Mouse (Mus musculus): ENCODE results near the gene Hist1h2bf. TPM values are rescaled to one million over a fixed set of nuclear protein-coding genes. Genes with fewer than 3 reads are reported as not detected.

Hist1h2bf gene
- polyA plus RNA-seq, 1 experiment from 2014 or later, result not detected

Other genes starting within 250 kb of the Hist1h2bf start
- 10.4 TPM for gene Zfp322a, start 205.0 kb downstream of the Hist1h2bf start, polyA plus RNA-seq (2017; shearing (Covaris generic))
- 18.0 TPM for gene Abt1, start 150.3 kb downstream of the Hist1h2bf start, polyA plus RNA-seq (2017; shearing (Covaris generic))
- gene Btn1a1, start 108.3 kb downstream of the Hist1h2bf start, polyA plus RNA-seq (2017; shearing (Covaris generic)), result not detected
- not detected for gene Btn2a2, start 85.3 kb downstream of the Hist1h2bf start, polyA plus RNA-seq (2017; shearing (Covaris generic))
- 6.2 TPM for gene Hist1h4h, start 43.1 kb downstream of the Hist1h2bf start, polyA plus RNA-seq (2017; shearing (Covaris generic))
- not detected for gene Hist1h2af, start 40.3 kb downstream of the Hist1h2bf start, polyA plus RNA-seq (2017; shearing (Covaris generic))
- not detected for gene Hist1h3g, start 38.8 kb downstream of the Hist1h2bf start, polyA plus RNA-seq (2017; shearing (Covaris generic))
- 0.42 TPM for gene Hist1h2bh, start 30.8 kb downstream of the Hist1h2bf start, polyA plus RNA-seq (2017; shearing (Covaris generic))
- 1.5 TPM for gene Hist1h3f, start 30.1 kb downstream of the Hist1h2bf start, polyA plus RNA-seq (2017; shearing (Covaris generic))
- not detected for gene Hist1h4f, start 22.5 kb downstream of the Hist1h2bf start, polyA plus RNA-seq (2017; shearing (Covaris generic))
- gene Hist1h1d, start 20.9 kb downstream of the Hist1h2bf start, polyA plus RNA-seq (2017; shearing (Covaris generic)), result 0.37 TPM
- 5.2 TPM for gene Hist1h3e, start 11.8 kb downstream of the Hist1h2bf start, polyA plus RNA-seq (2017; shearing (Covaris generic))
- 1.9 TPM for gene Hist1h2ae, start 3.0 kb downstream of the Hist1h2bf start, polyA plus RNA-seq (2017; shearing (Covaris generic))
- gene Hist1h2bg, start 2.8 kb downstream of the Hist1h2bf start, polyA plus RNA-seq (2017; shearing (Covaris generic)), result 1.2 TPM
- not detected for gene Hist1h2ad, start 185 bp upstream of the Hist1h2bf start, polyA plus RNA-seq (2017; shearing (Covaris generic))
- gene Hist1h3d, start 1.6 kb upstream of the Hist1h2bf start, polyA plus RNA-seq (2017; shearing (Covaris generic)), result 0.40 TPM
- gene Hist1h4d, start 7.4 kb upstream of the Hist1h2bf start, polyA plus RNA-seq (2017; shearing (Covaris generic)), result 19.6 TPM
- 1.4 TPM for gene Hist1h2be, start 46.9 kb upstream of the Hist1h2bf start, polyA plus RNA-seq (2017; shearing (Covaris generic))
- gene Hist1h1e, start 48.4 kb upstream of the Hist1h2bf start, polyA plus RNA-seq (2017; shearing (Covaris generic)), result 7.9 TPM
- gene Hist1h2ac, start 109.8 kb upstream of the Hist1h2bf start, polyA plus RNA-seq (2017; shearing (Covaris generic)), result 2.4 TPM
- gene Hist1h2bc, start 110.0 kb upstream of the Hist1h2bf start, polyA plus RNA-seq (2017; shearing (Covaris generic)), result 9.8 TPM
- gene Hist1h1t, start 121.6 kb upstream of the Hist1h2bf start, polyA plus RNA-seq (2017; shearing (Covaris generic)), result not detected
- gene Hist1h4c, start 124.3 kb upstream of the Hist1h2bf start, polyA plus RNA-seq (2017; shearing (Covaris generic)), result 9.2 TPM
- gene Hfe, start 136.7 kb upstream of the Hist1h2bf start, polyA plus RNA-seq (2017; shearing (Covaris generic)), result not detected
- gene Hist1h1c, start 164.6 kb upstream of the Hist1h2bf start, polyA plus RNA-seq (2017; shearing (Covaris generic)), result 41.7 TPM
- gene Hist1h3c, start 171.4 kb upstream of the Hist1h2bf start, polyA plus RNA-seq (2017; shearing (Covaris generic)), result not detected
- gene Hist1h2bb, start 172.5 kb upstream of the Hist1h2bf start, polyA plus RNA-seq (2017; shearing (Covaris generic)), result not detected
- 1.9 TPM for gene Hist1h2ab, start 176.9 kb upstream of the Hist1h2bf start, polyA plus RNA-seq (2017; shearing (Covaris generic))
- gene Hist1h3b, start 178.1 kb upstream of the Hist1h2bf start, polyA plus RNA-seq (2017; shearing (Covaris generic)), result not detected
- 7.2 TPM for gene Hist1h4b, start 182.8 kb upstream of the Hist1h2bf start, polyA plus RNA-seq (2017; shearing (Covaris generic))
- gene Hist1h4a, start 187.0 kb upstream of the Hist1h2bf start, polyA plus RNA-seq (2017; shearing (Covaris generic)), result 1.1 TPM
- gene Hist1h3a, start 188.2 kb upstream of the Hist1h2bf start, polyA plus RNA-seq (2017; shearing (Covaris generic)), result 5.4 TPM
- not detected for gene Hist1h1a, start 189.5 kb upstream of the Hist1h2bf start, polyA plus RNA-seq (2017; shearing (Covaris generic))
- gene Trim38, start 195.7 kb upstream of the Hist1h2bf start, polyA plus RNA-seq (2017; shearing (Covaris generic)), result not detected
- not detected for gene Slc17a2, start 232.8 kb upstream of the Hist1h2bf start, polyA plus RNA-seq (2017; shearing (Covaris generic))

All from naive thymus-derived CD4-positive, alpha-beta T cell, adult 5 months (primary cell).